Mouse (Mus musculus) MEL (cell line): ENCODE data around the gene Mrvi1. TPM values are rescaled to one million over a fixed set of nuclear protein-coding genes. Genes with fewer than 3 reads are reported as not detected.

Experiments used
- DNase-seq: peaks from one replicate; pipeline ENCODE4 v3.0.0; 2011; ENCODE audit warnings: low read depth, low spot score
- H3K27ac ChIP-seq: 2 replicates; pipeline ENCODE4 v1.5.1; 2012; ENCODE audit warnings: low read depth, mild to moderate bottlenecking, control low read depth, low read length, moderate library complexity; ENCODE audit not compliant: control insufficient read depth
- H3K27me3 ChIP-seq, 2 experiments: fragments of 150-350 bp in 1 of 2; sonication (generic) in 1 of 2; 2 replicates each; pipeline ENCODE4 v1.6.1; 2012; ENCODE audit warnings: low read length in 2 of 2, mild to moderate bottlenecking in 2 of 2, improper control_type of control experiment in 1 of 2, moderate library complexity in 1 of 2; ENCODE audit not compliant: insufficient read depth in 2 of 2, control insufficient read depth in 1 of 2
- H3K36me3 ChIP-seq, 2 experiments: 2 replicates each; pipeline ENCODE4 v1.6.1; 2012 to 2014; ENCODE audit warnings: low read length in 2 of 2, improper control_type of control experiment in 1 of 2, inconsistent platforms in 1 of 2, mild to moderate bottlenecking in 1 of 2; ENCODE audit not compliant: insufficient read depth in 2 of 2, control insufficient read depth in 1 of 2
- H3K4me1 ChIP-seq, 2 experiments: fragments of 150-350 bp in 1 of 2; sonication (generic) in 1 of 2; 2 replicates each; pipeline ENCODE4 v1.6.1; 2012; ENCODE audit warnings: low read length in 2 of 2, improper control_type of control experiment in 1 of 2, mild to moderate bottlenecking in 1 of 2; ENCODE audit not compliant: insufficient read depth in 2 of 2, control insufficient read depth in 1 of 2
- H3K4me3 ChIP-seq, 2 experiments: fragments of 150-350 bp in 1 of 2; sonication (generic) in 1 of 2; 2 replicates each; pipeline ENCODE4 v1.5.1; 2012; ENCODE audit warnings: low read depth in 2 of 2, low read length in 2 of 2, mild to moderate bottlenecking in 2 of 2, moderate library complexity in 2 of 2, control low read depth in 1 of 2, improper control_type of control experiment in 1 of 2; ENCODE audit not compliant: control insufficient read depth in 1 of 2, insufficient read depth in 1 of 2
- H3K79me2 ChIP-seq: 2 replicates; pipeline ENCODE4 v1.6.1; 2012; ENCODE audit warnings: mild to moderate bottlenecking, low read length, moderate library complexity; ENCODE audit not compliant: control insufficient read depth, poor library complexity, insufficient read depth
- H3K9ac ChIP-seq: 2 replicates; pipeline ENCODE4 v1.6.1; 2012; ENCODE audit warnings: low read depth, mild to moderate bottlenecking, control low read depth, low read length, moderate library complexity; ENCODE audit not compliant: control insufficient read depth, poor library complexity, severe bottlenecking
- H3K9me3 ChIP-seq: fragments of 150-350 bp; sonication (generic); replicated peaks from 2 replicates; pipeline ENCODE4 v1.6.1; 2012; ENCODE audit warnings: mild to moderate bottlenecking, low read length, improper control_type of control experiment, moderate library complexity; ENCODE audit not compliant: insufficient read depth
- BHLHE40 ChIP-seq: IDR thresholded peaks from 2 replicates; pipeline ENCODE4 v1.6.1; 2012; ENCODE audit warnings: low read depth, mild to moderate bottlenecking, inconsistent platforms, low read length, improper control_type of control experiment, borderline replicate concordance
- CHD1 ChIP-seq: IDR thresholded peaks from 2 replicates; pipeline ENCODE4 v1.6.1; 2012; ENCODE audit warnings: low read depth, mild to moderate bottlenecking, inconsistent platforms, low read length, improper control_type of control experiment
- CHD2 ChIP-seq: IDR thresholded peaks from 2 replicates; pipeline ENCODE4 v1.6.1; 2011; ENCODE audit warnings: low read length, improper control_type of control experiment
- E2F4 ChIP-seq: IDR thresholded peaks from 2 replicates; pipeline ENCODE4 v1.6.1; 2011; ENCODE audit warnings: low read depth, low read length, improper control_type of control experiment, borderline replicate concordance
- ELF1 ChIP-seq: IDR thresholded peaks from 2 replicates; pipeline ENCODE4 v1.6.1; 2014; ENCODE audit warnings: low read depth, mild to moderate bottlenecking, inconsistent platforms, low read length, improper control_type of control experiment, moderate library complexity
- EP300 ChIP-seq, 2 experiments: IDR thresholded peaks; 2 replicates each; pipeline ENCODE4 v1.6.1; 2011; ENCODE audit warnings: improper control_type of control experiment in 2 of 2, low read length in 2 of 2, low read depth in 1 of 2, mild to moderate bottlenecking in 1 of 2
- GABPA ChIP-seq: IDR thresholded peaks from 2 replicates; pipeline ENCODE4 v1.6.1; 2012; ENCODE audit warnings: low read depth, mild to moderate bottlenecking, inconsistent platforms, low read length, improper control_type of control experiment, moderate library complexity
- HCFC1 ChIP-seq: IDR thresholded peaks from 2 replicates; pipeline ENCODE4 v1.6.1; 2012; ENCODE audit warnings: low read depth, mild to moderate bottlenecking, inconsistent platforms, low read length, improper control_type of control experiment, moderate library complexity
- JUND ChIP-seq: IDR thresholded peaks from 2 replicates; pipeline ENCODE4 v1.6.1; 2011; ENCODE audit warnings: low read depth, mild to moderate bottlenecking, improper control_type of control experiment, low read length
- MAFK ChIP-seq: IDR thresholded peaks from 2 replicates; pipeline ENCODE4 v1.6.1; 2011; ENCODE audit warnings: low read depth, mild to moderate bottlenecking, low read length, improper control_type of control experiment, borderline replicate concordance
- MYC ChIP-seq: IDR thresholded peaks from 2 replicates; pipeline ENCODE4 v1.6.1; 2011; ENCODE audit warnings: low read depth, mild to moderate bottlenecking, low read length, improper control_type of control experiment, moderate library complexity
- NELFE ChIP-seq: IDR thresholded peaks from 2 replicates; pipeline ENCODE4 v1.6.1; 2011; ENCODE audit warnings: low read depth, low read length, improper control_type of control experiment
- NRF1 ChIP-seq: IDR thresholded peaks from 2 replicates; pipeline ENCODE4 v1.6.1; 2014; ENCODE audit warnings: low read depth, mild to moderate bottlenecking, inconsistent platforms, low read length, improper control_type of control experiment, moderate library complexity; ENCODE audit not compliant: poor library complexity, insufficient read depth, severe bottlenecking
- POLR2AphosphoS5 ChIP-seq: IDR thresholded peaks from 2 replicates; pipeline ENCODE4 v1.6.1; 2012; ENCODE audit warnings: low read depth, borderline replicate concordance, mild to moderate bottlenecking, inconsistent platforms, low read length, moderate library complexity, mixed read lengths
- RCOR1 ChIP-seq: IDR thresholded peaks from 2 replicates; pipeline ENCODE4 v1.6.1; 2012; ENCODE audit warnings: low read depth, mild to moderate bottlenecking, inconsistent platforms, low read length, improper control_type of control experiment
- TCF12 ChIP-seq: IDR thresholded peaks from 2 replicates; pipeline ENCODE4 v1.6.1; 2014; ENCODE audit warnings: low read depth, mild to moderate bottlenecking, inconsistent platforms, low read length, improper control_type of control experiment, moderate library complexity
- ZKSCAN1 ChIP-seq: IDR thresholded peaks from 2 replicates; pipeline ENCODE4 v1.6.1; 2012; ENCODE audit warnings: low read depth, mild to moderate bottlenecking, inconsistent platforms, low read length, improper control_type of control experiment, moderate library complexity
- polyA plus RNA-seq, 2 experiments: library from polyadenylated mRNA; stranded (reverse) in 1 of 2; unstranded in 1 of 2; fragments of >175 nt in 1 of 2; fragments of >200 nt in 1 of 2; gene quantifications; 2 replicates each; pipeline versions ENCODE4 v1.2.1 to v1.2.4; 2012; ENCODE audit warnings: low replicate concordance in 2 of 2, low read depth in 1 of 2; ENCODE audit not compliant: insufficient read length in 2 of 2, insufficient read depth in 1 of 2, missing spikeins in 1 of 2
- total RNA-seq: library from RNA; depleted of rRNA; stranded (reverse); fragments of 300-350 nt; gene quantifications from 2 replicates; pipeline ENCODE4 v1.2.3, GENCODE M21; 2012

Gene Mrvi1
- total and polyA plus RNA-seq, 3 experiments: 0.19 to 0.92 TPM; not detected in 1

- TF ChIP-seq ELF1: no peak
- TF ChIP-seq E2F4: no peak
- TF ChIP-seq JUND: no peak
- no peak for TF ChIP-seq CHD2
- TF ChIP-seq HCFC1: no peak
- TF ChIP-seq NELFE: no peak
- no peak for TF ChIP-seq RCOR1
- TF ChIP-seq NRF1: no peak
- no peak for TF ChIP-seq MYC
- no peaks in the 10 kb centered on the region for H3K36me3 ChIP-seq
- H3K4me1 ChIP-seq: no peaks in the 10 kb centered on the region
- H3K27me3 ChIP-seq: peaks cover 3 to 4% of the 10 kb centered on the region in 2 experiments; a peak in 3 of 4 replicates
- no peak overlapping the region for H3K27ac ChIP-seq
- no peaks in the 10 kb centered on the region for H3K9me3 ChIP-seq
- no peak for DNase-seq
- no peak overlapping the region for H3K4me3 ChIP-seq
- H3K79me2 ChIP-seq: no peaks in the 10 kb centered on the region
- no peak overlapping the region for H3K9ac ChIP-seq
Observed at GRCm38 (mm10) chr7:110868807-110869206, 113.5 kb downstream of the Mrvi1 start.

GRCm38 (mm10) chr7:110867116-110867515, 115.1 kb downstream of the Mrvi1 start:
- no peak overlapping the region for H3K27ac ChIP-seq
- no peak overlapping the region for H3K4me3 ChIP-seq
- H3K4me1 ChIP-seq: no peaks in the 10 kb centered on the region
- H3K9me3 ChIP-seq: no peaks in the 10 kb centered on the region
- no peak for DNase-seq
- H3K27me3 ChIP-seq: peaks cover 3 to 4% of the 10 kb centered on the region in 2 experiments; a peak in 3 of 4 replicates
- no peak overlapping the region for H3K9ac ChIP-seq
- no peak for TF ChIP-seq CHD1
- TF ChIP-seq BHLHE40: no peak
- TF ChIP-seq ELF1: no peak
- no peak for TF ChIP-seq MAFK
- no peak for TF ChIP-seq POLR2AphosphoS5
- no peak for TF ChIP-seq EP300 (IDR thresholded peaks at IDR 0.05; ENCODE audit: low read depth in 1 of 2, low read length in 2 of 2)
- no peak for TF ChIP-seq ZKSCAN1
- TF ChIP-seq GABPA: no peak
- TF ChIP-seq TCF12: no peak
- H3K79me2 ChIP-seq: no peaks in the 10 kb centered on the region
- no peaks in the 10 kb centered on the region for H3K36me3 ChIP-seq
